Mouse (Mus musculus) right cerebral cortex, postnatal 4 days (tissue): ENCODE data around the gene Dnajb7.
A peak's percentile ranks its signal among the peaks of the same experiment; 100 is the strongest.

Source experiments
- DNase-seq: peaks from one replicate; pipeline ENCODE4 v3.0.0-alpha.2; 2022

Dnajb7 gene

DNA sequence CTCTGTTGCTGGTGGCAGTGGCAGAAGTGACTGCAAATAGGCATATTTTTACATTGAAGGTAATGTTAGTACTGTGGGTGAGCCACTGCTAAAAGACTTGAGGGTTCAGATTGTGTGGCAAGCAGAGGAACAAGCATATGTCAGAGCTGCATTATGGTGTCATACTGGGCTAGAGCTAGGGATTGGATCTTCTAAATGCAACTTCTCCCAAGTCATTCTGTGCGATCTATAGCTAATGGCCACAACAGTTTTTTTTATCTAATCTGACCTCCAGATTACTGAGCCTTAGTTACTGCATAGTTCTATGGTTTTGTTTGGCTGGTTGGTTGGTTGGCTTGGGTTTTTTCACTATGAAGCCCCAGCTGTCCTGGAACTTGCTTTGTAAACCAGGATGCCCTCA is at the start of gene Dnajb7:
Gene Dnajb7 (minus strand): TSS at position 101 of the 400 bp plus-strand sequence.
- no peak for DNase-seq

DNA sequence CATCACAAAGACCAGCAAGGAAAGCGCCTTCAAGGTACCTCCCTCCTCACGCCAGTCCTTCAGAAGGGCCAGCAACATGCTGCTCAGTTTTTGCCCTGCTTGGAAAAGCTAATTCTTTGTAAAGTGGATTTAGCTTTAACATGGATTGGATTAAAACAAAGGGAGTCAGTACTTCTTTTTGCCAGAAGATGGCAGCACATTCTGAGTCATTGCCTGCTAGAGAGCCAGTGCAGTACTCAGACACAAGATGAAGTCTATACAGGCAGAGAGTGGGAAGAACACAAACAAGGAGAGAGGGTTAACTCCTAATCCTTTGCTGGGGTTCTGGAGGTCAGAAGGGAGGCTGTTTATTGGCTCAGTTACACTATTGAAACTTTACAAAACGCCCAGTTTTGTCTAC is 40.4 kb upstream of the Dnajb7 start:
- peak; percentile 45 for DNase-seq

- no peak for DNase-seq
These were observed 31.1 kb upstream of the Dnajb7 start for GRCm38 (mm10) chr15:81439236-81439635.

GRCm38 (mm10) chr15:81438345-81438744 is 30.2 kb upstream of the Dnajb7 start:
- no peak for DNase-seq

GRCm38 (mm10) chr15:81431195-81431594 is 23.1 kb upstream of the Dnajb7 start:
- DNase-seq: no peak

DNA sequence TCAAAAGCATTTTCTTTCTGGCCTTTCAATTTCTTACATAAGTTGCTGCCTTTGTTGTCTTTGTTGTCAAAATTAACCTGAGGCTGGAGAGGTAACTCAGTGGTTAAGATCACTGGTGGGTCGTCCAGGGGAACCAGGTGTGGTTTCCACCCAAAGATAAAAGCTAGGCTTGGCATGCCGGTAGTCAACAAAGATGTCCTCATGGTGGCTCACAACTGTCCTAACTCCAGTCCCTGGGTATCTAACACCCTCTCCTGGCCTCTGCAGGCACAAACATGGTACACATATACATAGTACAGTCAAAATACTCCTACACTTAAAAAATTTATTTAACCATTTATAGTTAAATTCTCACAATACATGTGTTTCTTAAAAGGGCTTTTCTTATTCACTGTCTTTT is 19.8 kb upstream of the Dnajb7 start:
- no peak for DNase-seq

- DNase-seq: no peak
These were observed 17.2 kb upstream of the Dnajb7 start for GRCm38 (mm10) chr15:81425311-81425710.

DNA sequence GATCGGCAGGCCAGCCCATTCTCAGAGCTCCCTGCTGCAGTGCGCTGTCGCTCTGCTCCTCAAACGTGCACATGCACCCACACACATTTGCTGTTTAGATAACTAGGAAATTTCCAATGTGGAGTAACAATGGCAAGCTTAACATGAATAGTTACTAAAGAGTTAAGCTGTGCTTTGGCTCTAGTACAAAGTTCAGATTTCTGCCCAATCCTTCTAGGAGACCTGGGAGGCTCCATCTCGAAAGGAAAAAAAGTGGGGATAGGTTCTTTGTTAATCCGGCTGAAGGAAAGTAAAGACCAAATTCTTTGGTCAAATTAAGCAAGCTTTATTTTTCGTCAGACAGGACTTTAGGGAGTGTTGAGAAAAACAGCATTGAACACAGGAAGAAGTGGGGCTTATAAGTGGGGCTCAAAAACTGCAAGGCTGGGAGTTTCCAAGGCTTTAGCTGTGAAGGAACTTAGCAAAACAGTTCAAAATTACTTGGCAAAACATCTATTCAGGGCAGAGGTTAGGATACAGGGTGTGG is 14.1 kb upstream of the Dnajb7 start:
- DNase-seq: no peak

DNA sequence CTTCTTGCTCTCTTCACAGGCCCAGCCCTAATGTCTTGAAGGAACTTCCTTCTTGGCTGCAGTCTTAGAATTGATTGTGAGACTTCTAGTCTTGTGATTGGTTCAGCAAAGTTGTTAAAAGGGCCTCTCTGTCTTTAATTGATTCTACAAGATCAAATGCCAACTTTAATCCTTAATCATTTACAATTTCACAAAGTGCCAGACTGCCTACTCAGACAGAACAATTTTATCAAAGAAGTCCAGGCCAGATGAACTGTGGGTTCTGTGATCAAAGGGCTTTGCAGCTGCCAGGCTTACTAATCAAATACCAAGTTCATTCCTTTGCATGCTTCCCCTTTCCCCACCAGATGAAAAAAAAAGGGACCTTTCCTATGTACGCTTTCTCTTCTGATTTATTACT is 13.4 kb upstream of the Dnajb7 start:
- no peak for DNase-seq

- DNase-seq: no peak
These were observed 10.0 kb upstream of the Dnajb7 start for GRCm38 (mm10) chr15:81418065-81418464.

GRCm38 (mm10) chr15:81416763-81417310 is 8.7 kb upstream of the Dnajb7 start:
- DNase-seq: peak; percentile 13

DNA sequence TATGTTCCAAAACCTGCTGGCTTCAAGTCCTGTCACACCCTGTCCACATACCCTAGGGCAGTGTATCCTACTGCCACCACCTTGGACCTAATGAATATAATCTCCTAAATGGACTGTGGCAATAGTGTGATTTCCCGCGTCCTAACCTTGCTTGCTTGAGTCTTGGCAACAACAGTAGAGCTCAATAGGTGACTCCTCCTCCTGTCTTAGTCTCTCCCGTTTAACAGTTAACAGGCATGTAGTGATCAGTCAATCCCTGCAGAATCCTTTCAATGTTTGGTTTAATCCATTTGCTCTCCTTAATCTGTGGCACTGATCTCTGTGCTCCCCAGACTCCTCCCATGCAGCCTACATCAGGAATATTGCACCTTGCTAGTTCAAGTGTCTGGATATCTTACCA is 3.1 kb downstream of the Dnajb7 start:
- DNase-seq: no peak

DNA sequence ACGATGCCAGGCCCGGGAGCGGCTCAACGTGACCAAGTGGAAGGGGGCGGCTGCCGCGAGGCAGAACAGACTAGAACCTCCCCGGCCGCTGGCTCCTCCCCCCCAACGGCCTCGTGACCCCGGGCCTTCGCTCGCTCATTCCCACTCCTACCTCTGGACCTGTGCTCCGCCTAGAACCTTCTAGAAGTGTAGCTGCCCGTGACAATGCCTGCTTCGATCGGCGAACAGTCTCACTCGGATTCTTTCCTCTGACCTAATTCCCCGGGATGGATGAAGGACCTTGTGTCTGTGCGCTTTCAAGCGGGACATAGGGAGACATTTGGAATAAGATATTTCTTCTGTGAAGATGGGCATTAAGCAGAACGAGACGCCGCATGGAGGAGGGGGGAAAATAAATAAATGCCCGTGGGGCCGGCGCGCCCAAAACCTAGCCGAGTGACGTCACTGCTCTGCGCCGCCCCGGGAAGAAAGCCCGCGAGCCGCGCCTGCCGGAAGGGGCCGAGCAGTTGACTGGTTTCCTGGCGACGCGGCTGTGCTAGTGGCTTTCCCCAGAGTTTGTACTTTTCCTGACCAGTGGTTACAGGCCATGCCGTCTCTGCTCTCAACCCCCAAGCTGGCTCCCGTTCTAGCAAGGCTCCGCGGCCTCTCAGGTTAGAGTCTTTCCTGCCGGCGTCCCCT is 8.3 kb downstream of the Dnajb7 start, which contains the start of the genes St13 and Xpnpep3:
Gene St13 (minus strand): TSS at position 440 of the 678 bp plus-strand sequence.
Gene Xpnpep3 (plus strand): TSS at position 501 of the 678 bp plus-strand sequence.
- peak; percentile 99 for DNase-seq

- DNase-seq: no peak
These were observed 8.8 kb downstream of the Dnajb7 start for GRCm38 (mm10) chr15:81399297-81399637.

GRCm38 (mm10) chr15:81398189-81398588 is 9.9 kb downstream of the Dnajb7 start:
- no peak for DNase-seq

GRCm38 (mm10) chr15:81394211-81394915 is 13.7 kb downstream of the Dnajb7 start:
- DNase-seq: no peak

GRCm38 (mm10) chr15:81392997-81393396 is 15.1 kb downstream of the Dnajb7 start:
- no peak for DNase-seq

DNA sequence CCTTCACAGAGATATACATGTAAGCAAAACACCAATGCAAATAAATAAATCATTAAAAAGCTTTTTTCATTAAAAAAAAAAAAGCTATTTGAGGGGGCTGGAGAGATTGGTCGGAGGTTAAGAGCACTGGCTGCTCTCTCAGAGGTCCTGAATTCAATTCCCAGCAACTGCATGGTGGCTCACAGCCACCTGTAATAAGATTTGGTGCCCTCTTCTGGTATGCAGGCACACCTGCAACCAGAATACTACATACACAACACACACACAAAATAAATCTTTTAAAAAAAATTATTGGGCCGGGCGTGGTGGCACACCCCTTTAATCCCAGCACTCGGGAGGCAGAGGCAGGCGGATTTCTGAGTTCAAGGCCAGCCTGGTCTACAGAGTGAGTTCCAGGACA is 21.8 kb downstream of the Dnajb7 start:
- no peak for DNase-seq

- no peak for DNase-seq
These were observed 29.3 kb downstream of the Dnajb7 start for GRCm38 (mm10) chr15:81378845-81379244.

GRCm38 (mm10) chr15:81374621-81375020 is 33.5 kb downstream of the Dnajb7 start:
- no peak for DNase-seq

DNA sequence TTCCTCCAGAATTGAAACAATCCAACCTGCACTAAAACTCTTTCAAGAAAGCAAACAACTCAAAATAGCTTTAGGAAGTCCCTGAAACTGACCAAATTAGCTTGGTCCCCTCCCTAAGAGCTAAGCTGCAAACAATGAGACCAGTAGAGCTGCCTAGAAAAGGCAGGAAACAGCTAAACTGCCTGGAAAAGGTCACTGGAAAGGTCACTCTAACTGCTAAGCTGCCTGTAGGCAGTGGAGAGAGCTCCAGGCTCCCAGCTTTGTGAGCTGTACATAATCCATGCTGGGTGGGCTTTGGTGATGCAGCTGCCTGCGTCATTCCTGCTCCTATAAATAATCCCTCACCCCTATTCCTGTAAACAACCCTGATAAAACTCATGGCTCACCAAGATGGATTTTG is 37.7 kb downstream of the Dnajb7 start:
- no peak for DNase-seq

DNA sequence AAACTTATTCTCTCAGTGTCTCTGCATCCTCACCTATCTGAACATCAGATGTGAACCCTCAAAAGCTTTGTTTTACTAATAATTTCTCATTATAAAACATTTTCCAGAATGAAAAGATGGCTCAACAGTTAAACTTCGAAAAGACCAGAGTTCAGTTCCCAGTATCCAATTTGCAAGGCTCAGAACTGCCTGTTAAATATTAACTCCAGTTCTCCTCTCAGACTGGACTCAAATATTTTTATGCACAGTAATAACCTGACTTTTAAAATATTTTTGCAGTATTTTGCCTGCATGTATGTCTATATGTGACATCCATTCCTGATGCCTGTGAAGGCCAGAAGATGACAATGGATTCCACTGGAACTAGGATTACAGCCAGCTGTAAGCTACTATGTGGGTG is 39.5 kb downstream of the Dnajb7 start:
- no peak for DNase-seq

DNA sequence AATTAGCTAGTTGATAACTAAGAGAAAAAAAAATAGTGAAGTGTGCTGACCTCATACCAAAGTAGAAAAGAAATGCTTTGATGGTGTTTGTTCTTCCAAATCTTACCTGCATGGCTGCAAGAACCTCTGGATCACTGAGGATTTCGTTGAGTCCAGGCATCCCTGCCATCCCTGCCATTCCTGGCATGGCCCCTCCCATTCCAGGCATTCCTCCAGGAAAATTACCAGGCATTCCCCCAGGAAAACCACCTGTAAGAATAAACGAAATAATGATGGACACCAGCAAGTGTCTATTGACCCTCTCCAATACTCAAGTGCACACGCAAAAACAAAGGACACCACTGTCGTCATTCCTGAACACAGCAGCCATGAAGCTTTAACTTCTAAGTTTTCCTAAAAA is 41.9 kb downstream of the Dnajb7 start:
- DNase-seq: no peak

GRCm38 (mm10) chr15:81365246-81365645 is 42.9 kb downstream of the Dnajb7 start:
- no peak for DNase-seq
